In the genomic region with DNA sequence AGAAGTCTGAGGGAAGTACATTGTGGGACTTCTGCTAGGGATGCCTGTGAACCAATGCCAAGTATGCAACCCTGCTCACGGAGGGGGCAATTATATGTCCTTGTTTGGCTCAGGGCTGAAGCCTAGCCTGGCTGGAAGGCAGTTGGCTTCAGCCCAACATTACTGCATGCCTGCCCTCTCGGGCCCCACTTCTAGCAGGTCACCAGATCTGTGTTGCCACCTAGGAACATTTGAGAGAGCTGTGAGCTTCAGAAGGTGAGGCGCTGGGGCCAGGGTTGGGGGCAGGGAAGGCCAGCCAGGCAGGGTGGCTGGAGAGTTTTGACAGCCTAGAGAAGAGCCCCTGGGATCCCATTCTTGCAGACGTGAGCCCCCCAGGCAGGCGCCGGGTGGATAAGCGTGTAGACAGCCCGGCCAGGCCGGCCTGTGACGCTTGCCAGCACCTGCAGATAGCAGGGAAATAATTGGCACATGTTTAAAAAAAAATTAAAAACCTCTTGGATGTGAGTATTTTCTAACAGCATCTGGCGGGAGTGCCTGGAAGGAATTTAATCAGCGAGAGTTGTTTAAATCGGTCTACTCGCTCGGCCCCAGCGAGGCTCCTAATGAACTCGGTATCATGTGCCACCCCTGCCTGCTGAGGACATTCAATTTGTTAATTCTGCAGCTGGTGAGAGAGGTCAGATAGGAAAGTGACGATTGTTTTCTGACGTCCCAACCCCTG, we compare ENCODE assay signal across 8 mouse cellular contexts.
DNase-seq lines count a peak whose midpoint lies in the region; ATAC-seq lines count a peak whose summit lies in the region.

No protein-coding gene starts in this region.

- no peaks in the 10 kb centered on the region for H3K27me3 ChIP-seq in embryonic facial prominence, embryonic 15.5 days
- H3K27me3 ChIP-seq in limb, embryonic 10.5 days (ENCODE audit: low read depth, poor library complexity, severe bottlenecking): 0 out of 2 replicates have a peak, but pooled peaks cover 15% of the 10 kb centered on the region
- no peaks in the 10 kb centered on the region for H3K27me3 ChIP-seq in midbrain, embryonic 16.5 days (ENCODE audit: control insufficient read depth, insufficient read depth, low read depth, low read length)

- peak overlapping the region; percentile 35 for H3K4me2 ChIP-seq in embryonic facial prominence, embryonic 15.5 days (replicated peaks)
- peak overlapping the region; percentile 53 for H3K4me2 ChIP-seq in midbrain, embryonic 16.5 days (ENCODE audit: low read length)

- no peaks in the 10 kb centered on the region for H3K9me3 ChIP-seq in embryonic facial prominence, embryonic 15.5 days (replicated peaks)
- H3K9me3 ChIP-seq in limb, embryonic 10.5 days (replicated peaks): no peaks in the 10 kb centered on the region
- no peaks in the 10 kb centered on the region for H3K9me3 ChIP-seq in midbrain, embryonic 16.5 days (replicated peaks; ENCODE audit: control insufficient read depth, low read length, poor library complexity, severe bottlenecking)

- WGBS in embryonic facial prominence, embryonic 15.5 days: 2% methylated on average over 19 of the region's 19 CpGs
- WGBS in limb, embryonic 10.5 days: 5% methylated on average over 19 of the region's 19 CpGs
- 3% methylated on average over 19 of the region's 19 CpGs for WGBS in midbrain, embryonic 16.5 days

- peak; percentile 70; the same call in 1 of the 2 replicates for ATAC-seq in embryonic facial prominence, embryonic 15.5 days (ENCODE audit: insufficient number of reproducible peaks, low FRiP score, low TSS enrichment, low read depth)
- ATAC-seq in midbrain, embryonic 16.5 days: peak; percentile 90
- no peak for ATAC-seq in megakaryocyte, adult 5-6 weeks (ENCODE audit: poor library complexity, severe bottlenecking)

- intact Hi-C loops in heart, postnatal 36 days (cut with DNase I): no loop called here

- no peak overlapping the region for H3K9ac ChIP-seq in embryonic facial prominence, embryonic 15.5 days
- H3K9ac ChIP-seq in midbrain, embryonic 16.5 days (ENCODE audit: low read depth, low read length): peak overlapping the region; percentile 30

- H3K36me3 ChIP-seq in embryonic facial prominence, embryonic 15.5 days: no peaks in the 10 kb centered on the region
- no peaks in the 10 kb centered on the region for H3K36me3 ChIP-seq in limb, embryonic 10.5 days
- H3K36me3 ChIP-seq in midbrain, embryonic 16.5 days (ENCODE audit: control insufficient read depth, insufficient read depth, low read length): no peaks in the 10 kb centered on the region

- peak; percentile 14 for DNase-seq in adrenal gland, postnatal 25 days
- DNase-seq in heart, postnatal 36 days: peak; percentile 52 to 61
- DNase-seq in limb, embryonic 10.5 days (ENCODE audit: low spot score): peak; percentile 54
- no peak for DNase-seq in thymus, postnatal 25 days
- no peak for DNase-seq in spleen, adult 18-20 months

- H3K27ac ChIP-seq in embryonic facial prominence, embryonic 15.5 days (replicated peaks): no peak overlapping the region
- H3K27ac ChIP-seq in limb, embryonic 10.5 days: 0 out of 2 replicates have a peak overlapping the region, but pooled peaks have one; percentile 36
- H3K27ac ChIP-seq in midbrain, embryonic 16.5 days (ENCODE audit: low read length): no peak overlapping the region

- H3K4me3 ChIP-seq in embryonic facial prominence, embryonic 15.5 days (replicated peaks): no peak overlapping the region
- peak overlapping the region; percentile 40 for H3K4me3 ChIP-seq in limb, embryonic 10.5 days
- H3K4me3 ChIP-seq in midbrain, embryonic 16.5 days (ENCODE audit: low read depth, low read length): peak overlapping the region; percentile 17

- peaks cover 13% of the 10 kb centered on the region for H3K4me1 ChIP-seq in embryonic facial prominence, embryonic 15.5 days
- peaks cover 17% of the 10 kb centered on the region for H3K4me1 ChIP-seq in limb, embryonic 10.5 days
- peaks cover 9% of the 10 kb centered on the region for H3K4me1 ChIP-seq in midbrain, embryonic 16.5 days (ENCODE audit: control insufficient read depth, insufficient read depth, low read length)

Comparison
In these comparisons a context has a peak if more than half of its experiments do, and no peak if none do; other contexts are left out.
1. DNase-seq: peak in adrenal gland, postnatal 25 days (single experiment), heart, postnatal 36 days (2 of 2) and limb, embryonic 10.5 days (single experiment); none in thymus, postnatal 25 days (single experiment) and spleen, adult 18-20 months (0 of 2).